Mouse (Mus musculus) adrenal gland, postnatal 14 days (tissue): ENCODE measurements at regions not wholly inside any gene's neighbourhood (a gene's known extent, or its start where the extent isn't known, plus 50 kb on each side); places are given as distances from the start of the nearest gene placed in this dataset.

Experiments
- DNase-seq: peaks from one replicate; pipeline ENCODE4 v3.0.0; 2021; ENCODE audit warnings: mixed read lengths

DNA sequence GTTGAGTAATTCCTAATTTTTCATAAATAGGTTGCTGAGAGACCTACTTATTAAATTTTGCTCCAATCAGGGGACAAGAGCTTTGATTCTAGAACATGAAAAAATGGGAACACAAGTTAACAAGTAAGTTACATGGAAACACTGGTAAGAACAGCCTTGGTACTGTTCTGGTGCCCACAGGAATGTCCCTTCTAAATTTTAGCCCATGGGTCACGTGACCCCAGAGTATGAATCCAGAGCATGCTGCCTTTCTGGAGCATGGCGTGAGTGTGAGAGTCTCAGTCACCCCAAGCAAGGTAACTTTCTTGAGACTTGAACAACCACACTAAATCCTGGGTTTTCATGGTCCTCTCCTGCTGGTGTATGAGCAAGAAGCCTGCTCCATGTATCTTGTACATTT, 263.7 kb upstream of the Actbl2 start:
- no peak for DNase-seq

DNA sequence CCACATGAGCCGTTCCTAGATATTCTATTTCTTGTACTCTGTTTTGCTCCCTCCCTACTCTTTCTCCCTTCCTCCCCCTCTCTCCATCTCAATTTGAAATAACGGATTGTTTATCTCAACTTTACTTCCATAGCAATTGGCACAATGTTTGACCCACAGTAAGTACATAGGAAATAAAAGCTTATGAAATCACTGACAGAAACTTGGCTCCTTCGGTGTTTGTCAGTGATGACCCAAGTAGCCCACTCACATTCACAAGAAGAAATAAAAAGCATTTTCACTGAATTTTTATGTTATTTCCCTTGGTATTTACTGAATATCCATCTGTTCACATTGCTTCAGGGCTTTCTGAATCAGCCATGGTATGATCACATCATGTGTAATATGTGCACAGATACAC, 260.2 kb upstream of the Actbl2 start:
- DNase-seq = no peak

DNA sequence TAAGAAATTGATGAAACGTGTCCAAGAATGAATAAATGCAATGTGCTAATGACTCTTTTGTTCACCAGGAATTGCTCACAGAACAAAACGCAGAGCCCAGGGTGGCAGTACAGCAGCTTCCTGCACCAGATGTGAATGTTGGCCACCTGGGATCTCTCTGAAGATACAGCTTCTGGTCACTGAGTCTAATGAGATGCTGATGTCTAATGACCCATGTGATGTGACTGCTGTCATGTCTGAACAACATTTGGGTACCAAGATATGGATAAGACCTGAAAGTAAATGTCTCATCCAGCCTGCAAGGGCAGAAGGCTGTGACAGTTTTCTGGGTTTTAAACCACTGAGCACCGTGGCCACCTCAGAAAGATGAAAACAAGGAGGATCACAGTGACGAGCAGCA, 252.1 kb upstream of the Actbl2 start:
- DNase-seq = no peak

DNA sequence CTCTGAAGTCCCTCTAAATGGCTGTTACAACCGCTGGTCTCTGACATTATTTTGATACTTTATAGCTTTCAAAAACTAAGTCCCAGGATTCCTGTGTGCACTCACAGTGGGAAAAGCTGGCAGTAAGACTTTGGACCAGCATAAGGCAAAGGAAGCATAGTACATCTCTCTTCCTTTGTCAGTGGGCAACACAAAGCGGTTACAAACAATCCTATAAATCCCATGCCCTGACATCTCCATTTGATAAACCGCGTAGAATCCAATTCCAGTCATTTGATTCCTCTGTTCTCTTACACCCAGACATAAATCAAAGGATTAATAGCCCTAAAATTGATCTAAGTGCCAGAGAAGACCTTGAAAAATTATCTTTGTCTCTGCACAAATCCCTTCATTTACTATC, 240.7 kb upstream of the Actbl2 start:
- no peak for DNase-seq

DNA sequence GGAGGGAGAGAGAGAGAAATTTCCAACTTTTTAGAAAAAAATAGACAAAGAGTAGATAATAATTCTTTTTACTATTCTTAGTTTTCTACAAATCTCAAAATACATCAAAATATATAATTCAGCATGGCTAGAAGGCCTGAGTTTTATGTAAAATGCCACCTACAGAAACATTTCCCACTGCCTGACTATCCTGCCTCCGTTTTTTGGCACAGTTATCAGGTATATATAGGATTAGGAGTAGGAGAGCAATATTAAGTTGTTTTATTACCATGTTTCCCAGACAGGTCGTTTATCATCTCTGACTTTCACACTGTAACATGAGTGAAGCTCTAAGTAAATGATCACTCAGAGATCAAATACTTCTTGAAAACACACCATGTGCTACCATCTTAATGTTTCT, 224.7 kb upstream of the Actbl2 start:
- DNase-seq = no peak

DNA sequence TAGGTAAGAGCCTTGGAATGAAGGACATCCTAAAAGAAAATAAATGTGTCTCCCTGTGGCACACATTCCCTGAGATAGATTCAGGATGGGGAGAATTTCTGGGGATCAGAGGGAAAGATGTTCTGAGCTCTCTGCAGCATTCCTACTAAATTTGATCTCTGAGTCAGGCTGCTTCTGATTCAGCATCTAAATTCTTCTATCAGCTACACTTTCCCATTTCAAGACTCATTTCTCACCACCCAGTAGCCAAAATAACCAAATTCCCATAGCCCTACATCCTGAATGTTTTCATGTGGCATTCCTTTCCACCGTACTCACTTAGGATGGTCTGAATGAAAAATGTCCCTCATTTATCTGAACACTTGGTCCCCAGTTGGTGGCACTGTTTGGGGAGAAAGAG, 223.2 kb upstream of the Actbl2 start:
- DNase-seq = no peak

DNA sequence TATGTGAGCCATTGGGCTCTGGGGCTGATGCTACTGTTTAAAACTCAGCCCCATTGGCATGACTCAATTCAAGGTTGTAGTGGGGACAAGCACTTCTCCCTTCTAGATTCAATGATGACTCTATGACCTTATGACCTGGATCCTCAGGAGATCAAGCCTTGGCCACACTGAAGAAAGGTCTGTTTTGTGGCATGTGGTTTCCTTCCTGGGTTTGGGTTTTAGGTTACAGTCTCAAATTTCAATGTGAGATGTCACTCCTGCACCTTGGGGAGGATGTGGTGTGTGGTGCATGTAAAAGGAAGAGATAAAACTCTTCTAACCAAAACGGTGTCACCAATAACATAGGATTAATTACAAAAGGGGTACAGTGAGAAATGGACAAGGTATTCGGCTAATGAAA, 211.2 kb upstream of the Actbl2 start:
- no peak for DNase-seq

DNA sequence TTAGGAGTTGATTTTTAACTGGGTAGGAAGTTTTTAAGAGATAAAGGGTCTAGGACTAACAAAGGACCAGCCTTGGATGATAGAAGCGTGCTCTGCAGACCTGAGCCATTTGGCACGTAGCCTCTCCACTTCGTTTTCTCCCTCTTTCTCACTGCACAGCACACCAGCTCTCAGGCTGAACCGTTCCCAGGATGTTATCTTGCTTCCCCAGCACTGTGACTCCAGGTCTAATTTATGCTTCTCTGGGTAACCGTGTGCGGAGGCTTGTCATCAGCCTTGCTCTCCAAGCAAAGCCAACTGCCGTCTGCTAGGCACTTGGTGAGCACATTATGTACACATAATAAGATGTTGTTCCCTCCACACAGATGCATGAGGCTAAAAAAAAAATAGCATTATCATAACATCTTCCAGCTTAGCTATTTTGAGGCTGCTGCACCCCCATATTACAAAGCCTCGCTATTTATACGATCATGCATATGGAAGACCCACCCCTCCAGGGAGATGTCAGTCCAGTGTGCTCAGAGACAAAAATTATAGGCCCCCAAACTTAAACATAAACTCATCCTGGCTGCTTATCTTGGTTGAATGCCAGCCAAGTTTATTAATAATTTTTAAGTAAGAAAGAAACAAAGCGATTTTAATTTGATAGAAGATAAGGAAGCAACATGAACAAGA, 210.3 kb upstream of the Actbl2 start:
- DNase-seq = peak; percentile 10

DNA sequence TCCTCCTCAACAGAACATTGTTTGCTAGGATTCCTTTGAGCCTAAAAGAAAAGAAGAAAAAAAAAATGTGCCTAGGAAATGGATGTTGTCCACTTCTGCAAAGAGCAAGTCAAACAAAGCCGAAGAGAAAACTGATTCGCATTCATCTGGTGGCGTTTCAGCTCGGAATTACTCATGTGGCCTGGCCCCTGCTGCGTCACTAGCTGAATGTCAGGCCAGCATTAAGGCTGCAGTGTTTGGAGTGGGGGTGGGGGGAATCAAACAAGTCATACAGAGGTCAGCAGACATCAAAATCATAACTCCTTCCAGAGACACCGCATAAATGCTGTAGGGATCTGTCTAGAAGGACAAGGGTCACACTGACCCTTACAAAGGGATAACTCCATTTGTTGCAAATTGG, 204.7 kb upstream of the Actbl2 start:
- peak; percentile 36 for DNase-seq

DNA sequence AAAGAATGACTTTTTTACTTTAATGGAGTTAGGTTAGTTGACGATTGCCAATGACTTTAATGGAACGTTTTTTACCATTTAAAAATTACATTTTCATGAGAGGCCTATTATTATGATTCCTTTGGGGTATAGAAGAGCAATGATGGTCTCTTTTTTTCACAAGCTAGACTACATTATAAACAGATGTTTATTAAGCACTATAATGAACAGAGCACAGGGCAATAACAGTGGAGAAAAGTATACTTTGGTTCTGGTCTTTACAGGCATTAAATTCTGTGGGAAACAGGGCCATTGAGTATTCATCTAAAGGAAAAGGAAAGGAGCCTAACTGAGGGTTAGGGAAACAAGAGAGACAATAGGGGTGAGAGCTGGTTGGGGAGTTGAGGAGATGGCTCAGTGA, 199.0 kb upstream of the Actbl2 start:
- DNase-seq = no peak

DNA sequence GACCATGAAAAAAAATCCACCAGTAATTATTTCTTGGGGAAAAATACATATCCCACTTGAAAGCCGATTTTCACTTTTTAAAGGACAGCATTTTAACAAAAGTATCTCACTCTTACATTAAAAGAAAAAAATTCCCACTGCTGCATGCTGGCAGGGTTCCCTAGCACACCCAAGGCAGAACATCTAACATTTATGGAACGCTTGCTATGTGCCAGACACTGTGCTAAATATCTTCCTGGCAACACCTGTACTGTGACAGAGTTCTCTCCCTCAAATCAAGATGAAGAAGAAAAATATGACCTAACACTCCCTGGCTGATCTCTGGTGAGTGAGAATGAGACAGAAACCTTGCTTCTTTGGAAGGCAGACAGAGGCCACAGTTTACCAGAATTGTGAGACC, 167.1 kb upstream of the Actbl2 start:
- DNase-seq = no peak

DNA sequence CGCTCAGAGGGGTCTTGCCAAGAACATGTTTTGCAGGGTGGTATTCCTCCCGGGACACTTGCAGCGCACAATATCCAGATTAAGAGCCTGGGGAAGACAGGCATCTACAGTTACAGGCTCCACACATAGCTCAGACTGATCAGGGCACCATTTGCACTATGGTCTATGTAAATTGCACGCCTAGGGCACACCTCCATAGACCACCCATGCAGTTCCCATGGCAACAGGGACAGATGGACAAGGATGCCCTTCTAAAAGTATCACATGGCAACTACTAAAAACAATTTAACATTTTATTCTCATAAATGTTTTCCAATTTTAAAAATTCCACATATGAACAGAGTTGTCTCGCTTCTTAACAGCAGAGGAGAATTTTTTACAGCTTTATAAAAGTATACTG, 158.7 kb upstream of the Actbl2 start:
- DNase-seq = no peak

DNA sequence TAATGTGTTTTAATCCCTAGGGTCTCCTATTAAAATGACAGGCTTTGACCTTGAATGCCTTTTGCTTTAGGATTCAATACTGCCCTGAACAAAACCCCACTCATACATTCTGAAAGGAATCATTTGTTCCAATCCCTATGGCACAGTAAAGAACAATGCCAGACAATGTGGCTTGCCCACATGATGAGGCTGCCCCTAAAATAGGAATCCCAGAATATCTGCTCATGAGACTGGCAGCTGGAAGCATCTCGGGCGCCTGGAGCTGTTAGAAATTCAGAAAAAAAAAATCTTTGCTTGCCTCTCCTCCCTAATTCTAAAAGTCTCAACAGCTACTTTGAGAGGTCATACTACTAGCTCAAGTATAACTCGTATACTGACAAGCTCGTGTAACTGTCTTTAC, 157.5 kb upstream of the Actbl2 start:
- DNase-seq = no peak

DNA sequence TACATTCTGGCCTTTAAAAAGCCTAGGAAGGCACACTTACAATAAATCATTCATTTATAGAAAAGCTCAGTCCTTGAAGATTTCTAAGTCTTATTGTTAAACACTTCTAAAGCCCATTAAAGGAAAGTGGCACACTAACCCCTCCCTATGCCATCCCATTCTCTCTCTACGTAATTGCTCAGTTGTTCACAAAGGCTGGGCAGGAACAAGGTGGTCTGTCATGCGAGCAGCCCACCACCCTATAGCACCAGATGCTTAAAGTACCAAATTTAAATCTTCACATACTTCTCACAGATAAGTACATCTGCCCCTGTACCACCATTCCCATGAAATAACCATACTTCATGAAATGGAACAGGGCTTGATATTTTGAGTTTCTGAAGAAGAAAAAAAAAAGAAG, 156.1 kb upstream of the Actbl2 start:
- DNase-seq = no peak

DNA sequence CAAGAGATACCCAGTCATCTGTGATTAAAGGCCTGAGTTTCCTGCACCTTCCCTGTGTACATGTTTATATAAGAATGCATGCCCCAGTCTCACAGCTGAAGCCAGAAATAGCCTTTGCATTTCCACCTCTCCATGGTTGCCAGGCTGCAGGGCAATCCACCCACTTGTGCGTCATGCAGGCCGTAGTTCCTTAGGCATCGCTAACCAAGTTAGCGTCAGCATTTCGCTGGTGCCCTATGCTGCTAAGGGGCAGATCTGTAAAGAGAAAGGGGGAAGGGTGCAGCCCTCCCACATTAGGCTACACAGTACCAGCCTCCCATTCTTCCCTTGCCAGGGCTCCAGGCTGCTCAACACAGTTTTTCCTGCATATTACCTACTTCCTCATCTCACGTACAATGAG, 155.6 kb upstream of the Actbl2 start:
- DNase-seq = peak; percentile 4

DNA sequence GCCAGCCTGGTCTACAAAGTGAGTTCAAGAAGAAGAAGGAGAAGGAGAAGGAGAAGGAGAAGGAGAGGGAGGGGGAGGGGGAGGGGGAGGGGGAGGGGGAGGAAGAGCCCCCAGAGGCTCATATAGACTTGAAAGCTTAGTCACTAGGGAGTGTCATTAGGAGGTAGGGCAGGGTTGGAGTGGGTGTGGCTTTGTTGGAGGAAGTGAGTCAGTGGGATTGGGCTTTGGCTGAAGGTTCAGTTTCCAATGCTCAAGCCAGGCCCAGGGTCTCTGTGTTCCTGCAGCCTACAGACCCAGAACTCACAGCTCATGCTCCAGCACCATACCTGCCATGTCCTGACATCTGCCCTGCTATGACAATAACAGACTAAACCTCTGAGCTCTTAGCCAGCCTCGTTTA, 154.4 kb upstream of the Actbl2 start:
- DNase-seq = no peak

DNA sequence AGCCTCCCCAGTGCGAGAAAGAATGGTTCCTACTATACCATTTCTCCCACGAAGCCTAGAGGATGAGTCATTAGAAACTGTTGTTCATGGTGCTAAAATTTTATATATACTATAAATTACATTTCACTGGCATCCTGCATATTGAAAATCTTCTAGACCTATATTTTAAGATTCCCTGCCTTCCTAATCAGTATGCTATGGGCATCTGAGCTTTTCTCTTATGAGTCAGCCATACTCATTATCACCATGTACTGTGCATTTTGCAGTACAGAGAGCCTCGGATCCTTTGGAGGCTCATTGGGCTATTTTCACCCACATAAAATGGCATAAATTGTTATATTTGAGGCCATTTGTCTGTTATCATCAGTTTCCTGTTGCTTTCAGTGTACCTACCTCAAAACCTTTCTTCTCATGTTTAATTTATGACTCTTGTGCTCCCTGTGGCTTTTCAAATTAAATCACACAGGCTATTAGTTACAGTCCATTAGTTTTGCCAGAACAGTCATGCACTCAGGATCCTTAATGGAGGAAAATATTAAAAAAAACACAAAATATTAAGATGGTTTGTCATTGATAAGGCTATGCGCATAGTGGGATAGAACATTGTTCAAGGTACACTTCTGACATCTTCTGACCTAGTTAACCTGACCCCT, 150.1 kb upstream of the Actbl2 start:
- no peak for DNase-seq

DNA sequence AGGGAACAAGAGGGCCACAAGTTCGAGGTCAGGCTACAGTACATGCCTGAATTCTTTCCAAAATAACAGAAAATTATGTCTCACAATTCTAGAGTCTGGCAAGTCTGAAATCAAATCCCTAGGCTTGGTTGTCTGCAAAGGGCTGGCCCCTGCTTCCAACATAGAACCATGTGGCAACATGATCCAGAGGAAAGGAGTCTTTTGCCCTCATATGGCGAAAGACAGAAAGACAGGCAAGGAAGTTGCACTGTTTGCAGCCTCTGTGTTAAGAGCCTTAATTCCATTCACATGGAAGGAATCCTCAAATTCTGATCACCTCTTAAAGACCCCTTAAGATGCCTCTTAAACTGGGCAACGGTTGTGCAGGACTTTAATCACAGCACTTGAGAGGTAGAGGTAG, 123.7 kb upstream of the Actbl2 start:
- DNase-seq = no peak

DNA sequence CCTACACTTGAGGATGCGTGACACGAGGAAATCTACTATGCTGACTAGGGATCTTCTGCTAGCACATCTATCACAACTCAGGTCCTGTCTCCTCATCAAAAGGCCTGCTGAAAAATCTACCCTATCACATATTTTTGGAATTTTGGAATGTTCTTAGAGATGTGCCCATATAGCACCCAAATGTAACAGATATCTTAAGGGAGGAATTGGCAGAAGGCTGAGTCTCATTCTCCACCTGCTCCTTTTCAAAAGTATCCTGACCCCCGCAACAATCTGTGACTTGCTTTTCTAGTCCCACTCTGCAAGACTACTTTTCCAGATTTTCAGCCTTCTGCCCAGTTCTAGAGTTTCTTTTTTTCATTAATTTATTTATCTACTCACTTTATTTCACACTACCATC, 118.4 kb upstream of the Actbl2 start:
- no peak for DNase-seq

DNA sequence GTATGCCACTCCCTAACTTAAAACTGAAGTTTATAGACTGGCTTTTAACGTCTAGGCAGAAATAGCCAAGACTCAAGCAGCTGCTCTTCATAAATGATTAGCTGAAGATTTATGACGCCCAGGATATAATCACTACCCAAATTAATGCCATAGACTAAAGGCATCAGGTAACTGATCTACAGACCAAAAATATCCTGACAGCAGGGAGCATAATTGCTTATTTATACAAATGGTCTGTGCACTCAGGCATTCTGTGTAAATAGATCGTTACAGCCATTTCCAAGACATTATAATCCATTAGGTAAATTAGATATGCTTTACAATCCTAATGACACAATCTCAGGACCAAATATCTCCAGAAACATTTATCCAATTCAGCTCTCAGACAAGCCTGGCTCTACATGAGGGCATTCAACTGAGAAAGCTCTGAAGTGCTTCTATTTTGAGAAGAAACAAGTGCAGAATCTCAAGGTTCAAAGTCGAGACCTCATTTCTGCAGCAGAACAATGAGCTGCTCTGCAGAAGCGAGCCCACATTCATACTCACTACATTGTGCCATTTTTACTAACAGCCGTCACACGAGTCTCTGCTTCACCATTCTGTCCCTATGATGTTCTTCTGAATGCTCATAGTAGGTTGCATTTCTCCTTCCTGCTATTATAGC, 111.9 kb upstream of the Actbl2 start:
- no peak for DNase-seq

DNA sequence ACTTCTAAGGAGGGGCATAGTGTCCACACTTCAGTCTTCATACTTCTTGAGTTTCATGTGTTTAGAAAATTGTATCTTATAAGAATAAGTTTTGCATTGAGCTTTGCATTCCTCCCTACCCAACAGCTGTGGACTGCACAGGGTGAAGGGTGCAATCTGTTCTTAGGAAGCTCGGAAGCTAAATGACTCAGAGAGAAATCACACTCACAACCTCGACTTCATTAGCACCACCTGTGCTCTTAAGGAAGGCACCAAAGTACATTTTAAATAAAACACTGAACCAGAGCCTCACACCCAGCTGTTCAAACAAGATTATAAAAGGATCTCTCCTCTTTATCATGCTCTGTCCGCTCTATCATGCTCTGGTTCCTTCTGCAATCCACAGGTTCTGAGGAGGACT, 110.1 kb upstream of the Actbl2 start:
- DNase-seq = no peak

DNA sequence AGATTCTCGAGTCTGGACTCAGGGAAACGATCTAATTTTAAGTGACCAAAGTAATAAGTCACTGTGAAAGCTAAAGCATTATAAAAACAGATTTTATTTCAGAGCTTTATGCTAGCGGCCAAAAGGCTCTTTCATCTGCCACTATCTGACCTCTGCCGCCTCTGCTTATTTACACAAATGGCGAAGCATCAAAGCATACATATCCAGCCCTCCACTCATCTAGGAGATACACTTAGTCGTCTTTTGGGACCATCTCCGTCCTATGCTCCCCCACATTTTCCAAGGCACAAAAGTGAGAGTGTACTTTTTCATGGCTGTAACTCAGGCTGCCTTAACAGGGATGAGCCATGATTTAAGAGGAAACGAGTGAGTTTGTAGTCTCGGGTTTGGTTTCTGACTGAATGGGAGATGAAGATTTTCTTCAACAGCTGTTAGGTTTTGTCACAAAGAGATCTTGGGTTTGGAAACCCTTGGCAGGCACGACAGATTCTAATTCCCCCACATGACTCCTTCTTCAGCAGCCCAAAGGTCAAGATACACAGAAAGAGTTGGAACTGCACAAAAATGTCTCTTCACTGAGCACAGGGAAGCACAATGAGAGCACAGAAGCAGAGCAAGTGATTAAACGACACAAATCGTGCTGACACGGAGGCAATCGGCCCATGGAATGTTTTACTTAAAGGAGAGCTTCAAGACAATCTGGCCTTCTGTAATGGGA, 96.7 kb upstream of the Actbl2 start:
- no peak for DNase-seq

DNA sequence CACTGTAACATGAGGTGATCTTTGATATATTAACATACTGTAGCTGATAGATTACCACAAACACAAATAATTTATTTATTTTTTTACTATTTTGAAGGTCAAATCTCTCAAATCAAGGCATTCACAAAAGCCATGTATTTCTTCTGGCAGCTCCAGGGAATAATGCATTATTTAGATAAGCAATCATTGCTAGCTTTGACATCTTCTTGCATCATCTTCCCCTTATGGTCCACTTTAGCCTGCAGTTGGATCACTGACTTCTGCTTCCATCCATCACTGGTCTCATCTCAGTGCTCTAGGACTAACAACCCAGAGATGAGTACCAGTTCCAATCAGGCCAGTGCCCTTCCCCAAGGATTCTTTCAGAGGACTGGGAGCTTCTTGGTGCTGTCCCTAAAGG, 95.3 kb upstream of the Actbl2 start:
- no peak for DNase-seq
